Mouse (Mus musculus) left cerebral cortex, adult 11 months (tissue): ENCODE data around the gene Trim69.

Source experiments
- DNase-seq: peaks from one replicate; pipeline ENCODE4 v3.0.0; 2022; ENCODE audit warnings: low spot score

Gene Trim69

DNA sequence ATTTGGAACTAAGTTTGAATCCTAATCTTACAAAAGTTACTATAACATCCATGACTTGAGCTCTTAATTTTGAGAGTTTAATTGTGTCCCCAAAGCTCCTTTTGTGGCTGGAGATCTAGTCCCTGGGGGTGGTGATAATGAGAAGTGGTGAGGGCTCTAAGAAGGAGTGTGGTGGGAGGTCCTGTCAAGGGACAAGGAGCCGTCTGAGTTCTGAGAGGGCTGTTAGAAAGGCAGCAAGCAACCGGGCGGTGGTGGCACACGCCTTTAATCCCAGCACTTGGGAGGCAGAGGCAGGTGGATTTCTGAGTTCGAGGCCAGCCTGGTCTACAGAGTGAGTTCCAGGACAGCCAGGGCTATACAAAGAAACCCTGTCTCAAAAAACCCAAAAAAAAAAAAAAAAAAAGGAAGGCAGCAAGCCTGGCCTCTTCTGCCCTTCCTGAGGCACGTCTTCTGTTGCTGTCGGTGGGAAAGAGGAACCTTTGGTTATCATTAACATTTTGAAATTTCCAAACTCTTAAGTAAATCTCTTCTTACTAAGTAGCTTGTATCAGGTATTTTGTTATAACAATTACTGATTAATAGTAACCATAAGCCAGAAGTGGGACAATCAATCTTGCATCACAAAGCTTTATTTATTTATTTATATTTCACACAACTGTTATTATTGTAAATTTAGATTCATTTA, 6.7 kb upstream of the Trim69 start:
- DNase-seq: no peak

GRCm38 (mm10) chr2:122154479-122154878, 6.0 kb upstream of the Trim69 start:
- DNase-seq: no peak

DNA sequence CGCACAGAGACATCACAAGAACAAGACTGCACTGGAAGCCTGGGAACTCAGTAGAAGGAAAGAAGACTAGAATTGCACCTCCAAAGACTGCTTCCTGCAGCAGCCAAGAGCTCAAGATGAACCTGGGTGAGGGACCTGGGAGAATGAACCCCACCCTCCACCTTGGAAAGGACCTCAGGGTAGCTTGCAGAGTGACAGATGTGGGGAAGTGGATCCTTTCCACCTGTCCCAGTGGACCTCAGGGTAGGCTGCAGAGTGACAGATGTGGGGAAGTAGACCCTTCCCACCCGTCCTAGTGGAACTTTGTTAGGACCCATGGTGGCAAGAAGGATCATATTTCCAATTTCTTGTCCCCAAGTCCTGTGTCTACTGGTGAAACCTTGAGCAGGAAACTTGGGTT, 5.2 kb upstream of the Trim69 start:
- no peak for DNase-seq

- no peak for DNase-seq
These were observed 4.3 kb upstream of the Trim69 start for GRCm38 (mm10) chr2:122156051-122156700.

DNA sequence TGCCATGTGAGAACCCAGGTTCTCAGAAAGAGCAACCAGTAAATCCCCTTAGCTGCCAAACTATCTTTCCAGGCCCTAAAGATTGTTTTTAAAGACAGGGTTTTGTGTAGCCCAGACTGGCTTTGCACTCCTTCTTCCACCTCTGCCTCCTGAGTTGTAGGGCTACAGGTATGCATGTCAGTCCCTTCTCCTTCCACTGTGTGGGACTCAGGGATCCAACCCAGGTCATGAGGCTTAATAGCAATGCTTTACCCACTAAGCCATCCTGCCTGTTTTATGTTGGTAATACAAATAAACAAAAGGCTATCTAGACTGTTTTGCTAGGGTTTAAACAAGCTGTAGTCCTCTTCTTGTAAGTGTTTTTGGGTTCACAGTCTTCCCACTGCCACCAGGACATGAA, 2.9 kb upstream of the Trim69 start:
- no peak for DNase-seq

- DNase-seq: no peak
These were observed 2.1 kb upstream of the Trim69 start for GRCm38 (mm10) chr2:122158362-122158802.

DNA sequence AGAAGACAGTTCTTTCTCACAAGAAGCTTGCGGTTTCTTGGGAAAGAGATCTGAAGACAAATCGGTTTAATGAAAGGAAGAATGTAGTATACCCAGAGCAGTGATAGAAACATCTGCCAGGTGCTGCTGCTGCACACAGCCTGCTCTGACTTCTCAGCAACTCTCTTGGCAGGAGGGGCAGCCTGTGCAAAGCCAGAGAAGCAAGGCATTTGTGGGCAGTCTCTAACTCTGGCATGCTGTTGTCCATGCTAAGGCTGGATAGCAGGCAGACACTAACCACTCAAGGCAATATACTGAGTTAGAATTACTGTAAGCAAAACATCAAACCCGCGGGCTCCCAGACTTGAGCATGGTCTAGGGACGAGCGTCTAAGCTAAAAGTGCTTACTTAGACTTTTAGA, 833 bp upstream of the Trim69 start:
- DNase-seq: no peak

- DNase-seq: no peak
These were observed 1.0 kb downstream of the Trim69 start for GRCm38 (mm10) chr2:122161542-122161941.

DNA sequence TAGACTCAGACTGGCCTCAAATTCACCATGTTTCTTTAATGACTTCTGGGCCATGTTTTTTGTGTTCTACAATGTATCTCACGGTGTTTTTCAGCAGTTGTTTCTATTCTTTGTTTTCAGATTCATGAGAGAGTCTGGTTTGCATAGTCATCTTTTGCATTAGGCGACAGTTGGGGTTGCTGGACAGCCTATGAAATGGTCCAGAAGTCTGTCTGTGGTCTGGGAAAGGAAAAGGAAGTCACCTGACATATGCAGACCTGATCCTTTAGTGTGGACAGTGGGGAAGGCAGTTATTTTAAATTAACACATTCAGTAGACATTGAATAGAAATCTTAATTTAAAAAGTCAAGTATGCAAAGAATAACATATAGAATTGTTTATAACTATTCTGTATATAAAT, 2.0 kb downstream of the Trim69 start:
- DNase-seq: no peak

GRCm38 (mm10) chr2:122163430-122164195, 3.1 kb downstream of the Trim69 start:
- DNase-seq: no peak

- no peak for DNase-seq
These were observed 3.8 kb downstream of the Trim69 start for GRCm38 (mm10) chr2:122164293-122164692.

GRCm38 (mm10) chr2:122171292-122171691, 10.8 kb downstream of the Trim69 start:
- DNase-seq: no peak

DNA sequence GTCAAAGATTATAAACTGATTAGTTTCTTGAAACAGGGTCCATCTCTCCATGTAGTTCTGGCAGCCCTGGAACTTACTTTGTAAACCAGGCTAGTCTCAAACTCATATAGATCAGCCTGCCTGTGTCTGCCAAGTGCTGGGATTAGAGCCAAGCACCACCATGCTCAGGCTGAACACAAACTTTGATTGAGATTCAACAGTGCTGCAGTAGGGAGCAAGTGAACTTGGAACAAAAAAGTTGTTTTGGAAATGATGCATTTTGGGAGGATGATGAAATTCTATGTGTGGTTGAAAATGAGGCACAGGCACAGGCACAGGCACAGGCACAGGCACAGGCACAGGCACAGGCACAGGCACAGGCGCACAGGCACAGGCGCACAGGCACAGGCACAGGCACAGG, 11.7 kb downstream of the Trim69 start:
- DNase-seq: no peak

- DNase-seq: no peak
These were observed 19.7 kb downstream of the Trim69 start for GRCm38 (mm10) chr2:122180051-122180822.

GRCm38 (mm10) chr2:122185086-122185485, 24.6 kb downstream of the Trim69 start:
- DNase-seq: no peak

GRCm38 (mm10) chr2:122186106-122186505, 25.6 kb downstream of the Trim69 start, which contains the start of the genes Patl2 and Terb2:
Gene Patl2, minus strand, starts transcription at chr2:122186189.
Gene Terb2, plus strand, starts transcription at chr2:122186272.
- DNase-seq: no peak

GRCm38 (mm10) chr2:122186751-122187150, 26.3 kb downstream of the Trim69 start:
- no peak for DNase-seq

- DNase-seq: no peak
These were observed 31.3 kb downstream of the Trim69 start for GRCm38 (mm10) chr2:122191849-122192248.

GRCm38 (mm10) chr2:122194509-122194929, 34.0 kb downstream of the Trim69 start:
- no peak for DNase-seq

DNA sequence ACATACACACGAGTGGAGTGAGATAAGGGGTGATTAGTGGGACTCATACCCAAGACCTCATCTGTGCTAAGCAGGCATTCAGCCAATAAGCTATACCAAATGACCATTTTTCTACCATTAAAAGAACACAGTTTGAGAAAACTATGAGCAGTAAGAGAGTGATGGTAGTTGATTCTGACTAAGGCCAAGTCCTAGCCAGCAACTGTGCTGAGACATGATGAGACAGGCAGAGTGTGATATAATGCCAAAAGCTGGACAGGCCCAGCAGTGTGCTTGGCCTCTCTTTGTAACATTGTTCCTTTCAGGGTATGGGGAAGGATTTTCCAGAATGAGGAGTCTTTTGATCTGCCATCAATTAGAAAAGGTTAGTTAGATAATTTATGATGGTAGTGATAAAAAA, 41.0 kb downstream of the Trim69 start:
- DNase-seq: no peak

DNA sequence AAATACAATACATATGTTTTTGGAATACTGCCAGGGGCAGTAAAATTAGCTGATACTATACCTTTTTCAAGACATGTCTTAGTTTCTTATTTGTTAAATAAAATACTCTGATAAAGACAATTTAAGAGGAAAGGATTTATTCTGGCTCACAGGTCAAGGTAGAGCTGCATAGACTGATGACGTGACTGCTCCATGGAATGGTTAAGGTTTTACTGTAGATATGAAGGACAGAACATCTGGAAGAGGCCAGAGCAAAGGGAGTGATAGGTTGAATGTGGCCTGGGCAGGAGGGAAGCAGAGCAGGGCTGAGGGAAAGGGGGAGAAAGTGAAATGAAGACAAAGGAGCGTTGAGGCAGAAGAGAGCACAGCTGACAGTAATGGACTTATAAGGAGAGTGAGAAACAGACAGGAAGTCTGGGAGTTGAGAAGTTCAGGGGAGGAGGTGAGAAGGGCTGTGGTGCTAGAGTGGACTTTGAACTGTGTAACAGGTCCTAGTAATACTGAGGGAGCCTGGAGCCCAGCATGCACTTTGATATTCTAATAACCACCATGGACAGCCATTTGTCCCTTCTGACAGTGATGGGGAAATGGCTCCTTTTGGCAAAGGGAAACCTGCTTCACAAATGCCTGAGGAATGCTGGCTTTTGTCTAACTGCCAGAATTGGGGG, 46.1 kb downstream of the Trim69 start:
- DNase-seq: no peak
